Comparison of ENCODE assay signal across 8 mouse cellular contexts in genomic region chr10:79959847-79960601, GRCm38 (mm10). TPM values are rescaled to one million over a fixed set of nuclear protein-coding genes. Genes with fewer than 3 reads are reported as not detected.
A peak's percentile ranks its signal among the peaks of the same experiment; 100 is the strongest.
DNase-seq lines count a peak whose midpoint lies in the region; ATAC-seq and TF ChIP-seq lines count a peak whose summit lies in the region.

Gene Wdr18 (plus strand): TSS chr10:79960152.

- peak within 1 kb of the TSS; percentile 91 for H3K27ac ChIP-seq in hindbrain, embryonic 10.5 days
- peak within 1 kb of the TSS; percentile 64 for H3K27ac ChIP-seq in lung, postnatal 0 days (ENCODE audit: low read length)

- peak within 1 kb of the TSS; percentile 56 for H3K9ac ChIP-seq in lung, postnatal 0 days (replicated peaks; ENCODE audit: low read depth)

- WGBS in hindbrain, embryonic 10.5 days, result under 1% methylated on average over 61 of the region's 61 CpGs
- WGBS in lung, postnatal 0 days, result under 1% methylated on average over 61 of the region's 61 CpGs

- peak; percentile 98 for TF ChIP-seq CTCF in lung, postnatal 0 days (IDR thresholded peaks at IDR 0.05)

- peak; percentile 100 for DNase-seq in MN1 (ENCODE audit: low spot score)
- DNase-seq in cerebellum, adult 9-10 months, result peak; percentile 100
- DNase-seq in hindbrain, embryonic 10.5 days (ENCODE audit: low spot score), result peak; percentile 100
- peak; percentile 99 for DNase-seq in layer of hippocampus, adult 9-11 months
- peak; percentile 99 for DNase-seq in lung, postnatal 0 days (ENCODE audit: low spot score)
- peak; percentile 100 for DNase-seq in ovary, postnatal 14 days (ENCODE audit: low spot score)
- DNase-seq in thymus, postnatal 14 days, result peak; percentile 100

- H3K27me3 ChIP-seq in hindbrain, embryonic 10.5 days (ENCODE audit: insufficient read depth, poor library complexity, severe bottlenecking), result peaks cover 22% of the 10 kb centered on the region
- H3K27me3 ChIP-seq in lung, postnatal 0 days (replicated peaks; ENCODE audit: insufficient read depth, low read length), result no peaks in the 10 kb centered on the region

- H3K4me1 ChIP-seq in hindbrain, embryonic 10.5 days (replicated peaks), result peaks cover 39% of the 10 kb centered on the region
- H3K4me1 ChIP-seq in lung, postnatal 0 days (ENCODE audit: insufficient read depth, low read depth, low read length), result peaks cover 8% of the 10 kb centered on the region; the same call in 1 of the 2 replicates

- peaks cover 40% of the 10 kb centered on the region for H3K36me3 ChIP-seq in hindbrain, embryonic 10.5 days
- H3K36me3 ChIP-seq in lung, postnatal 0 days (ENCODE audit: insufficient read depth, low read length), result 0 out of 2 replicates have a peak, but pooled peaks cover 3% of the 10 kb centered on the region

- peak within 1 kb of the TSS; percentile 89 for H3K4me2 ChIP-seq in lung, postnatal 0 days (replicated peaks; ENCODE audit: low read depth, low read length)

- peak within 1 kb of the TSS; percentile 98 for H3K4me3 ChIP-seq in hindbrain, embryonic 10.5 days
- peak within 1 kb of the TSS; percentile 82 for H3K4me3 ChIP-seq in lung, postnatal 0 days (ENCODE audit: low read depth, low read length)

- no peak for TF ChIP-seq EP300 in lung, postnatal 0 days (IDR thresholded peaks at IDR 0.05)

- no peaks in the 10 kb centered on the region for H3K9me3 ChIP-seq in hindbrain, embryonic 10.5 days
- no peaks in the 10 kb centered on the region for H3K9me3 ChIP-seq in lung, postnatal 0 days (ENCODE audit: low read length)

- ATAC-seq in frontal cortex, adult (ENCODE audit: low TSS enrichment), result peak; percentile 92
- peak; percentile 95 for ATAC-seq in lung, postnatal 0 days

RNA-seq across cellular contexts. Expression of gene Wdr18, which starts in this region (rescaled TPM):
- 128 and 140 TPM in 2 replicates for polyA plus RNA-seq in hindbrain, embryonic 10.5 days (2016; fragmentation: Nextera tagmentation; extraction: Ambion mirVana)
- polyA plus RNA-seq in lung, postnatal 0 days (2015; fragmentation: Nextera tagmentation; extraction: Ambion mirVana), result 32.8 and 44.2 TPM in 2 replicates

Comparison
In these comparisons a context has a peak if more than half of its experiments do, and no peak if none do; other contexts are left out.
1. Peak in every context shown above with its lines: DNase-seq, ATAC-seq, H3K4me3 ChIP-seq and H3K27ac ChIP-seq.